Mouse (Mus musculus) brain, adult 10 weeks (tissue): ENCODE measurements around the gene Fam43a. TPM values are rescaled to one million over a fixed set of nuclear protein-coding genes. Genes with fewer than 3 reads are reported as not detected.

Experiments used
- polyA plus RNA-seq: library from polyadenylated mRNA; stranded (reverse); fragments of 350-450 nt; fragmentation: Illumina TruSeq; extraction: RNeasy Lipid Tissue Mini Kit (QIAGEN cat#74804); gene quantifications from one replicate; pipeline ENCODE4 v1.2.3, GENCODE M21; 2015; ENCODE audit warnings: low read depth, low replicate concordance

Fam43a gene
- polyA plus RNA-seq: 10.4 TPM

DNA sequence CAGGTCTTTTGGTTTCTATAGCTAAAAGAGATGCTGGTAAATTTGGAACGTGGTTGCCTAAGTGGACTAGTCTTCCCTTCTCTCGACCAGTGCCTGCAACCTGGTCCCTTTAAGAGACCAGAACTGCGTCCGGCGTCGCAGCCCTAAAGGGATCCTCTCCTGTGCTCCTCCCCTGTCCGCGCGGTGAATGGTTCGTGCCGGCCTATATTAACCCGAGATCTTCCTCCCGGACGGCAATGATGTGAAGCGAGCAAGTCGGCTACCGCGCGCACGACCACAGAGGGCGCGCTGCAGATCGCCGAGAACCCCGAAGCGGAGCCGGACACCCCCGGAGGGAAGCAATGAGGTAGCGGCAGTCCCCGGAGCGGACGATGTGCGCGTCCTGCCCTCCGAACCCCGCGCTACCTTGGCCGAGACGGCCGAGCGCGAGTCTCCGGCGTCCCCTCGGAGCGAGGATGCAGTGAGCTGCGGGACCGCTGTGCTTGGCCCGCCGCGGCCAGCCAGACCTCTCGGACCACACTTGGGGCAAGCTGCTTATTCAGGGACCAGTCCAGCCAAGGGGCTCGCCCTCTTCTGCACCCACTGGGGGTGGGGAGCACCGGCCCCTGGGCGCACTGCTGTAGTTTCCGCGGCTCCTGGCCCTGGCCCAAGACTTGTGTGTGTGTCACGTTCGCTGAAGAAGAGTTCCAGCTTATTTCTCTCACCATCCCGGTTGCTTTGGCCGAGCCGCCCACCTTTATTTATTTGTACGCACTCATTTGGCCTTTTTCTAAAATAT is at the start of gene Fam43a:
TSS of gene Fam43a (plus strand) at position 233 of the 778 bp plus-strand sequence.

DNA sequence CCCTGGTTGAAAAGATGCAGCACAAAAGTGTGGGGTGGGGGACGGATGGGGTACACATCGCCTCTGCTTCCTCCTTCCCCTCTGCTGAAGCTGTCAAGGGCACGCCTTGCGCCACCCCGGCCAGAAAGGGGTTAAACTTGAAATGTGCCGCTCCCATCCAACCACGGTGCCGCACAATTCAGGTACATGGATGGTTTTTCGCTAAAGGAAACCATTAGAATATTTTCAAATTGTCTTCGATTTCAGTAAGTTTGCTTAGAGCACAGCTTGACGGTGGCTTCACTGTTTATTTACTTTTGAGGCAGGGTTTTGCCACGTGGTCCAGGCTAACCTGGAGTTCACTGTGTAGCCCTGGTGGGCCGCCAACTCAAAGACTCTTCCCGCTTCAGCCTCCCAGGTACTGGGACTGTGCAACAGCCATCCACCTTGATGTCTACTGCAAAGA is 48.8 kb upstream of the Fam43a start, which contains the start of gene Tmem44:
TSS of gene Tmem44 (minus strand) at position 95 of the 445 bp plus-strand sequence.

DNA sequence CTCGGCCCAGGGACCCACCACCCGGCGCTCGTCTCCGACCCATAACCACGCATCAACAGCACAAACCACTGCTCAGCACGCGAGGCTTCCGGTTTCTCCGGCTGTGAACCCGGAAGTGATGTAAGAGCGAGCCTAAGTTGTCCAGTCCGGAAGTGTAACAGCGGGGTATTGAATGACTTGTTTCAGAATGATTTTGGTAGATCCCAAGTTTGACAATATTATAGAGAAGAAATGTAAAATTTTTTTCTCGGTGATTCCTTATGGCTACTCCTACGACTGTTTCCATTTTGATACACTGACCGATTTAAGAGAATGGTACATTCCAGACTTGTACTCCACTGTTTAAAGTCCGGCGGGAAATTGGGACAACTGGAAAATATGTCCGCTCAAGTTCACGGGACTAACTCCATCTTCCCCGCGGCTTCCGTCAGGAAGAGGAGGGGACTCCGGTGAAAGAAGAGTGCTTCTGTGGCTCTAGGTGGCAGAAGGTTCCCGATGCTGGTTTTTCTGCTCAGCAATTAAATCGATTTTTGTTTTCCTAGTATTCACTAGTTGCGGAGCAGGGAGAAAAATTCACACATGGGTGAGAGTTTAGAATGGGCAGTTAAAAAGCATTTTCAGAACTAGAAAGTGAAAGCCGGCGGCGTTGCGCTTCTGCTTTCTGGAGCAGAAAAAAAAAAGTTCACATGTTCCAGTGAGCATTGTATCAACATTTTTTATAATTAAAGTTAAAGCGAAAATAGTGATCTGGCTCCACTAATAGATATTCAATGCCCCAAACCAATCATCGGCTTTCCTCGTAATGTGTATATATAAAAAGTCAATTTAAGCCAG is 11.8 kb upstream of the Fam43a start, which contains the start of gene Lsg1:
TSS of gene Lsg1 (minus strand) at position 99 of the 834 bp plus-strand sequence.

Other genes with a start within 250 kb of the Fam43a start
- gene Atp13a3, start 193.7 kb upstream of the Fam43a start, polyA plus RNA-seq: 27.3 TPM
- gene Tmem44, start 48.9 kb upstream of the Fam43a start, polyA plus RNA-seq: 60.8 TPM
- gene Lsg1, start 12.1 kb upstream of the Fam43a start, polyA plus RNA-seq: 17.2 TPM